Mouse (Mus musculus): ENCODE measurements around the gene Sdk2. TPM values are rescaled to one million over a fixed set of nuclear protein-coding genes. Genes with fewer than 3 reads are reported as not detected.

Sdk2 gene
- total and polyA plus RNA-seq, 3 experiments = 0.13 TPM; not detected in 2

GRCm38 (mm10) chr11:113761646-113762045 is 305.2 kb downstream of the Sdk2 start:
- no peak overlapping the region for H3K9ac ChIP-seq (ENCODE audit: control insufficient read depth, low read depth, low read length, poor library complexity, severe bottlenecking)

GRCm38 (mm10) chr11:113760476-113760875 is 306.4 kb downstream of the Sdk2 start:
- H3K9me3 ChIP-seq (replicated peaks; ENCODE audit: insufficient read depth, low read length) = no peaks in the 10 kb centered on the region
- no peak overlapping the region for H3K9ac ChIP-seq (ENCODE audit: control insufficient read depth, low read depth, low read length, poor library complexity, severe bottlenecking)
- peaks cover 19 to 24% of the 10 kb centered on the region in 2 experiments for H3K4me1 ChIP-seq (ENCODE audit: control insufficient read depth in 1 of 2, insufficient read depth in 2 of 2, low read length in 2 of 2)
- no peak for DNase-seq (ENCODE audit: low read depth, low spot score)
- H3K27me3 ChIP-seq (ENCODE audit: control insufficient read depth in 1 of 2, insufficient read depth in 2 of 2, low read length in 2 of 2) = no peaks in the 10 kb centered on the region
- H3K4me3 ChIP-seq (ENCODE audit: control insufficient read depth in 1 of 2, insufficient read depth in 1 of 2, low read depth in 2 of 2, low read length in 2 of 2) = no peak overlapping the region
- TF ChIP-seq CHD2 (IDR thresholded peaks at IDR 0.05; ENCODE audit: low read length) = no peak
- TF ChIP-seq TCF12 (IDR thresholded peaks at IDR 0.05; ENCODE audit: low read depth, low read length) = no peak
- no peak for TF ChIP-seq CHD1 (IDR thresholded peaks at IDR 0.05; ENCODE audit: low read depth, low read length)
- no peak for TF ChIP-seq MYC (IDR thresholded peaks at IDR 0.05; ENCODE audit: low read depth, low read length)
- TF ChIP-seq BHLHE40 (IDR thresholded peaks at IDR 0.05; ENCODE audit: borderline replicate concordance, low read depth, low read length) = no peak
- TF ChIP-seq ETS1 (IDR thresholded peaks at IDR 0.05; ENCODE audit: low read depth, low read length) = no peak
- no peak for TF ChIP-seq ELF1 (IDR thresholded peaks at IDR 0.05; ENCODE audit: low read depth, low read length)
- TF ChIP-seq ZC3H11A (IDR thresholded peaks at IDR 0.05; ENCODE audit: low read depth, low read length) = no peak
- TF ChIP-seq SMC3 (IDR thresholded peaks at IDR 0.05; ENCODE audit: low read depth, low read length) = no peak
- TF ChIP-seq JUND (IDR thresholded peaks at IDR 0.05; ENCODE audit: low read depth, low read length) = no peak
- no peak for TF ChIP-seq POLR2AphosphoS5 (IDR thresholded peaks at IDR 0.05; ENCODE audit: borderline replicate concordance, low read depth, low read length)
- no peak for TF ChIP-seq ZNF384 (IDR thresholded peaks at IDR 0.05; ENCODE audit: low read depth, low read length)
- no peak for TF ChIP-seq MAFK (IDR thresholded peaks at IDR 0.05; ENCODE audit: borderline replicate concordance, low read depth, low read length)
- TF ChIP-seq USF2 (IDR thresholded peaks at IDR 0.05; ENCODE audit: borderline replicate concordance in 1 of 2, insufficient read depth in 1 of 2, low read depth in 1 of 2, low read length in 2 of 2) = no peak
- no peak for TF ChIP-seq POLR2A (IDR thresholded peaks at IDR 0.05; ENCODE audit: control insufficient read depth in 1 of 2, insufficient read depth in 1 of 2, low read depth in 1 of 2, low read length in 2 of 2, poor library complexity in 1 of 2)
- TF ChIP-seq ZMIZ1 (IDR thresholded peaks at IDR 0.05; ENCODE audit: low read depth, low read length) = no peak
- TF ChIP-seq MXI1 (IDR thresholded peaks at IDR 0.05; ENCODE audit: low read depth, low read length) = no peak
- no peak for TF ChIP-seq CTCF (IDR thresholded peaks at IDR 0.05 in 2 of 3, conservative IDR thresholded peaks at IDR 0.05 in 1 of 3; ENCODE audit: control insufficient read depth in 1 of 3, insufficient read depth in 1 of 3, low read depth in 2 of 3, low read length in 3 of 3, poor library complexity in 1 of 3, severe bottlenecking in 1 of 3)
- H3K27ac ChIP-seq (ENCODE audit: control insufficient read depth, low read depth, low read length) = no peak overlapping the region
- H3K36me3 ChIP-seq (ENCODE audit: control insufficient read depth in 1 of 2, insufficient read depth in 2 of 2, low read length in 2 of 2) = peaks cover 0 to 15% of the 10 kb centered on the region in 2 experiments; a peak in 2 of 4 replicates
- H3K79me2 ChIP-seq (ENCODE audit: control insufficient read depth, insufficient read depth, low read length, poor library complexity) = no peaks in the 10 kb centered on the region

More at GRCm38 (mm10) chr11:113761646-113762045, 305.2 kb downstream of the Sdk2 start:
- peaks cover 0 to 20% of the 10 kb centered on the region in 2 experiments; a peak in 2 of 4 replicates for H3K36me3 ChIP-seq (ENCODE audit: control insufficient read depth in 1 of 2, insufficient read depth in 2 of 2, low read length in 2 of 2)
- no peaks in the 10 kb centered on the region for H3K9me3 ChIP-seq (replicated peaks; ENCODE audit: insufficient read depth, low read length)
- no peak overlapping the region for H3K27ac ChIP-seq (ENCODE audit: control insufficient read depth, low read depth, low read length)
- no peaks in the 10 kb centered on the region for H3K27me3 ChIP-seq (ENCODE audit: control insufficient read depth in 1 of 2, insufficient read depth in 2 of 2, low read length in 2 of 2)
- no peak overlapping the region for H3K4me3 ChIP-seq (ENCODE audit: control insufficient read depth in 1 of 2, insufficient read depth in 1 of 2, low read depth in 2 of 2, low read length in 2 of 2)
- H3K4me1 ChIP-seq (ENCODE audit: control insufficient read depth in 1 of 2, insufficient read depth in 2 of 2, low read length in 2 of 2) = peaks cover 21 to 34% of the 10 kb centered on the region in 2 experiments
- peak; percentile 61 for DNase-seq (ENCODE audit: low read depth, low spot score)
- no peak for TF ChIP-seq BHLHE40 (IDR thresholded peaks at IDR 0.05; ENCODE audit: borderline replicate concordance, low read depth, low read length)
- TF ChIP-seq MAFK (IDR thresholded peaks at IDR 0.05; ENCODE audit: borderline replicate concordance, low read depth, low read length) = no peak
- TF ChIP-seq RCOR1 (IDR thresholded peaks at IDR 0.05; ENCODE audit: low read depth, low read length) = 0 out of 2 replicates have a peak, but pooled peaks have one; percentile 26
- no peak for TF ChIP-seq SIN3A (IDR thresholded peaks at IDR 0.05; ENCODE audit: low read length)
- H3K79me2 ChIP-seq (ENCODE audit: control insufficient read depth, insufficient read depth, low read length, poor library complexity) = no peaks in the 10 kb centered on the region
